Mouse (Mus musculus): ENCODE results near the gene Carmil1. TPM values are rescaled to one million over a fixed set of nuclear protein-coding genes. Genes with fewer than 3 reads are reported as not detected.

The Carmil1 gene
- polyA plus RNA-seq, 1 experiment from 2014 or later = 50.7 TPM

DNA sequence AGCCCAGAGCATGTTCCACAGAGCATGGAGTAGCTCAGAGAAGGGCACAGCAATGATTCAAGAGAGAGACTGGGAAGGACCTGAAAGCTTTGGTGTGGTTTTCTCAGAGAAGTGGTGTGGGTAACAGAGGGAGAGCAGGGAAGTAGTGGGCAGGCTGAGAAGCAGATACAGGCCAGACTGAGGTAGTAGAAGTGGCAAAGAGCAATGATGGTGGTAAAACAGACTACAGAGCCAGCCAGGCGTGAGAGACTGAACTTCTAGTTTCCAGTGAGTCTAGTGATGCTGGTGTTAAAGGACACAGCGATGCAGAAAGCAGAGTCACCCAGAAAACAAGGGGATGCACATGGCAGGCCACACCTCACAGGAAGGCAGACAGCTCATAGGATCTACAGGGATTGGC, 49.4 kb downstream of the Carmil1 start:
- no peak for DNase-seq
- Histone ChIP-seq H3K9me3 (ENCODE audit: low read depth, low read length) (no peaks in the 10 kb centered on the region), H3K9ac (no peak overlapping the region), H3K27me3 (ENCODE audit: insufficient read depth, low read length) (no peaks in the 10 kb centered on the region), H3K27ac (ENCODE audit: low read depth) (no peak overlapping the region), H3K4me3 (ENCODE audit: low read depth, low read length) (no peak overlapping the region), H3K4me1 (ENCODE audit: insufficient read depth) (no peaks in the 10 kb centered on the region), H3K4me2 (no peak overlapping the region), H3K36me3 (ENCODE audit: insufficient read depth) (no peaks in the 10 kb centered on the region)
- 93% methylated on average over 2 of the region's 2 CpGs for WGBS
- TF ChIP-seq CTCF (IDR thresholded peaks at IDR 0.05; ENCODE audit: low read depth) = no peak
- ATAC-seq (ENCODE audit: insufficient read depth) = no peak

GRCm38 (mm10) chr13:24230541-24231095, 50.0 kb downstream of the Carmil1 start:
- no peak overlapping the region for H3K9ac ChIP-seq

DNA sequence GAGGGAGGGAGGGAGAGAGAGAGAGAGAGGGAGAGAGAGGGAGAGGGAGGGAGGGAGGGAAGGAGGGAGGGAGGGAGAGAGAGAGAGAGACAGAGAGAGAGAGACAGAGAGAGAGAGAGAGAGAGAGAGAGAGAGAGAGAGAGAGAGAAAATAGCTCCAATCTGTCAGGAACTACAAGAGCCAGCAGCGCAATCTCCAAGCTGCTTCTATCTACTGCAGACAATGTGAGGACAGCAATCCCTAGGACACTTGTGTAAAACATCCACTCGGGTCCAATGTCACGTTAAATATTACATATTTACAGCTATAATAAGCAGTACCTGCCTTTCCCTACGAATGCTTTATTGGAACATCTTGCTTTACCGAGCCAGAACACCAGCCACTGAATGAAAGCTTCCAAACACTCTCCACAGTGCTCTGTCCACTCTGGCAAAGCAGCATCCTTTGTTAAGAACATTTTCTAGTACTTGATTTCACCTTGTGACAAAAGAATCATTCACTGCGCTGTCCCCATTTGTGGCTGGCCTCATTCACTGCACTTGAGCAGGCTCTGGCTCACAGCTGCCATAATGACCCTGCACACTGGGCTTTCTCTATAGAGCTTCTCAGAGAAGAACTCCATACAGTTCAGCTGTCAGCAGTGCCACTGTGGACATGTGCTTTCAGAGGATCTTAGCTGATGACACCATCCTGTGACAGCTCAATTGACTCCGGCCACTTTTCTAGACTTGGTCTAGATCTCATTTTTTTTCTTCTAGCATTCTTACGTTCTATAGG, 57.0 kb downstream of the Carmil1 start:
- H3K27me3 ChIP-seq (ENCODE audit: insufficient read depth, low read length) = no peaks in the 10 kb centered on the region
- H3K9me3 ChIP-seq (ENCODE audit: low read depth, low read length) = no peaks in the 10 kb centered on the region
- H3K4me2 ChIP-seq = no peak overlapping the region
- H3K4me1 ChIP-seq (ENCODE audit: insufficient read depth) = no peaks in the 10 kb centered on the region
- 74% methylated on average over 8 of the region's 8 CpGs for WGBS
- no peak overlapping the region for H3K4me3 ChIP-seq (ENCODE audit: low read depth, low read length)
- H3K36me3 ChIP-seq (ENCODE audit: insufficient read depth) = no peaks in the 10 kb centered on the region
- ATAC-seq (ENCODE audit: insufficient read depth) (no peak), DNase-seq (no peak)
- no peak overlapping the region for H3K9ac ChIP-seq
- TF ChIP-seq CTCF (IDR thresholded peaks at IDR 0.05; ENCODE audit: low read depth) = no peak
- no peak overlapping the region for H3K27ac ChIP-seq (ENCODE audit: low read depth)

More at GRCm38 (mm10) chr13:24230541-24231095, 50.0 kb downstream of the Carmil1 start:
- H3K9me3 ChIP-seq (ENCODE audit: low read depth, low read length) = no peaks in the 10 kb centered on the region
- no peak overlapping the region for H3K27ac ChIP-seq (ENCODE audit: low read depth)
- no peak overlapping the region for H3K4me3 ChIP-seq (ENCODE audit: low read depth, low read length)
- no peaks in the 10 kb centered on the region for H3K4me1 ChIP-seq (ENCODE audit: insufficient read depth)
- 83% methylated on average over 4 of the region's 4 CpGs for WGBS
- ATAC-seq (ENCODE audit: insufficient read depth) (no peak), DNase-seq (no peak)
- TF ChIP-seq CTCF (IDR thresholded peaks at IDR 0.05; ENCODE audit: low read depth) = no peak
- H3K36me3 ChIP-seq (ENCODE audit: insufficient read depth) = no peaks in the 10 kb centered on the region
- H3K27me3 ChIP-seq (ENCODE audit: insufficient read depth, low read length) = no peaks in the 10 kb centered on the region
- H3K4me2 ChIP-seq = no peak overlapping the region

GRCm38 (mm10) chr13:24220441-24220970, 60.1 kb downstream of the Carmil1 start:
- Histone ChIP-seq H3K4me2 (no peak overlapping the region), H3K27ac (ENCODE audit: low read depth) (no peak overlapping the region), H3K9ac (no peak overlapping the region), H3K4me3 (ENCODE audit: low read depth, low read length) (no peak overlapping the region), H3K27me3 (ENCODE audit: insufficient read depth, low read length) (no peaks in the 10 kb centered on the region), H3K9me3 (ENCODE audit: low read depth, low read length) (no peaks in the 10 kb centered on the region), H3K4me1 (ENCODE audit: insufficient read depth) (no peaks in the 10 kb centered on the region), H3K36me3 (ENCODE audit: insufficient read depth) (no peaks in the 10 kb centered on the region)
- no peak for TF ChIP-seq CTCF (IDR thresholded peaks at IDR 0.05; ENCODE audit: low read depth)
- ATAC-seq (ENCODE audit: insufficient read depth) (no peak), DNase-seq (peak; percentile 24)
- WGBS = 49% methylated on average over 3 of the region's 3 CpGs

DNA sequence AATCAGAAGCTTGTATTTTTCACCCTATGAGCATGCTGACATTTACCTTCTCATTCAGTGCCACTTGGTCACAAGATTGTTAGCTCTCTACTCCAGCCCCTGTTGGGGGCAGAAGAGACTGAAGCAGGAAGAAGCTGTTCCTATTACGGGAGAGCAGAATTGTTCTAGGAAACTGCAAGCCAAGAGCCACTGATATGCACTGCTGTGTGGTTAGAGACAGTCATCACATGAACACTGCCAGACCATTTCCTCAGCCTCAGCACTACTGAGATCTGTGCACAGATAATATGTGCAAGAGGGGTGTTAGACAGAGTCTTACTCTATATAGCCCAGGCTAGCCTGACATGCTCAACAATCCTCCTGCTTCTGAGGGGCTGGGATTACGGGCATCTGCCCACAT, 69.4 kb downstream of the Carmil1 start:
- Histone ChIP-seq H3K27ac (ENCODE audit: low read depth) (no peak overlapping the region), H3K4me3 (ENCODE audit: low read depth, low read length) (no peak overlapping the region), H3K9ac (no peak overlapping the region), H3K27me3 (ENCODE audit: insufficient read depth, low read length) (no peaks in the 10 kb centered on the region), H3K4me2 (no peak overlapping the region), H3K36me3 (ENCODE audit: insufficient read depth) (no peaks in the 10 kb centered on the region), H3K4me1 (ENCODE audit: insufficient read depth) (no peaks in the 10 kb centered on the region), H3K9me3 (ENCODE audit: low read depth, low read length) (no peaks in the 10 kb centered on the region)
- WGBS = 46% methylated on average over 2 of the region's 2 CpGs
- ATAC-seq (ENCODE audit: insufficient read depth) = no peak
- TF ChIP-seq CTCF (IDR thresholded peaks at IDR 0.05; ENCODE audit: low read depth) = no peak
- no peak for DNase-seq

GRCm38 (mm10) chr13:24206097-24206496, 74.5 kb downstream of the Carmil1 start:
- Histone ChIP-seq H3K4me3 (ENCODE audit: low read depth, low read length) (no peak overlapping the region), H3K36me3 (ENCODE audit: insufficient read depth) (no peaks in the 10 kb centered on the region), H3K9me3 (ENCODE audit: low read depth, low read length) (no peaks in the 10 kb centered on the region), H3K27ac (ENCODE audit: low read depth) (no peak overlapping the region), H3K27me3 (ENCODE audit: insufficient read depth, low read length) (no peaks in the 10 kb centered on the region), H3K9ac (no peak overlapping the region), H3K4me1 (ENCODE audit: insufficient read depth) (no peaks in the 10 kb centered on the region), H3K4me2 (no peak overlapping the region)
- no peak for TF ChIP-seq CTCF (IDR thresholded peaks at IDR 0.05; ENCODE audit: low read depth)
- ATAC-seq (ENCODE audit: insufficient read depth) = no peak
- 77% methylated on average over 6 of the region's 6 CpGs for WGBS
- DNase-seq = no peak

DNA sequence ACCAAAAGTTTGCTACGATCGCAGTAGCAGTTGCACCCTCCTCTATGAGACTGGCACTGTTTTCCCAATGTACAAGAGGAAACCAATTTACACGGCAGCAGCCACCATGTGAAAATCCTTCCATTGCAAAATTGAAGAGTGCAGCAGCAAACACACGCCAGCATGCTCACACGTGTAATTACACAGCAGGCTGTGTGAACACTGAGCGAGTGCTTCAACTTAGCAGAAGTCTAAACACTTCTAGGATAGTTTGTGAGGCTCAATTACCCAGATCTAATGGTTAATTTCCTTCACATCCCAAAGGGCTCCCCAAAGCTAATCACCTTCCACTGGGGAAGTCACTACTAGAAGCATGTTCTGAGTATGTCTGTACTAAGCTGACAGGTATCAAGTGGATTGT, 78.3 kb downstream of the Carmil1 start:
- H3K27ac ChIP-seq (ENCODE audit: low read depth) = no peak overlapping the region
- no peak overlapping the region for H3K9ac ChIP-seq
- DNase-seq (no peak), ATAC-seq (ENCODE audit: insufficient read depth) (no peak)
- no peaks in the 10 kb centered on the region for H3K27me3 ChIP-seq (ENCODE audit: insufficient read depth, low read length)
- 85% methylated on average over 6 of the region's 6 CpGs for WGBS
- no peak for TF ChIP-seq CTCF (IDR thresholded peaks at IDR 0.05; ENCODE audit: low read depth)
- no peaks in the 10 kb centered on the region for H3K4me1 ChIP-seq (ENCODE audit: insufficient read depth)
- no peak overlapping the region for H3K4me2 ChIP-seq
- no peak overlapping the region for H3K4me3 ChIP-seq (ENCODE audit: low read depth, low read length)
- H3K9me3 ChIP-seq (ENCODE audit: low read depth, low read length) = no peaks in the 10 kb centered on the region
- no peaks in the 10 kb centered on the region for H3K36me3 ChIP-seq (ENCODE audit: insufficient read depth)
